Mouse (Mus musculus) MEL (cell line): ENCODE results near the gene Agbl1. TPM values are rescaled to one million over a fixed set of nuclear protein-coding genes. Genes with fewer than 3 reads are reported as not detected.

Source experiments
- DNase-seq: peaks from one replicate; pipeline ENCODE4 v3.0.0; 2011; ENCODE audit warnings: low read depth, low spot score
- H3K27ac ChIP-seq: 2 replicates; pipeline ENCODE4 v1.5.1; 2012; ENCODE audit warnings: low read depth, mild to moderate bottlenecking, control low read depth, low read length, moderate library complexity; ENCODE audit not compliant: control insufficient read depth
- H3K27me3 ChIP-seq, 2 experiments: fragments of 150-350 bp in 1 of 2; sonication (generic) in 1 of 2; 2 replicates each; pipeline ENCODE4 v1.6.1; 2012; ENCODE audit warnings: low read length in 2 of 2, mild to moderate bottlenecking in 2 of 2, improper control_type of control experiment in 1 of 2, moderate library complexity in 1 of 2; ENCODE audit not compliant: insufficient read depth in 2 of 2, control insufficient read depth in 1 of 2
- H3K36me3 ChIP-seq, 2 experiments: 2 replicates each; pipeline ENCODE4 v1.6.1; 2012 to 2014; ENCODE audit warnings: low read length in 2 of 2, improper control_type of control experiment in 1 of 2, inconsistent platforms in 1 of 2, mild to moderate bottlenecking in 1 of 2; ENCODE audit not compliant: insufficient read depth in 2 of 2, control insufficient read depth in 1 of 2
- H3K4me1 ChIP-seq, 2 experiments: fragments of 150-350 bp in 1 of 2; sonication (generic) in 1 of 2; 2 replicates each; pipeline ENCODE4 v1.6.1; 2012; ENCODE audit warnings: low read length in 2 of 2, improper control_type of control experiment in 1 of 2, mild to moderate bottlenecking in 1 of 2; ENCODE audit not compliant: insufficient read depth in 2 of 2, control insufficient read depth in 1 of 2
- H3K4me3 ChIP-seq, 2 experiments: fragments of 150-350 bp in 1 of 2; sonication (generic) in 1 of 2; 2 replicates each; pipeline ENCODE4 v1.5.1; 2012; ENCODE audit warnings: low read depth in 2 of 2, low read length in 2 of 2, mild to moderate bottlenecking in 2 of 2, moderate library complexity in 2 of 2, control low read depth in 1 of 2, improper control_type of control experiment in 1 of 2; ENCODE audit not compliant: control insufficient read depth in 1 of 2, insufficient read depth in 1 of 2
- H3K79me2 ChIP-seq: 2 replicates; pipeline ENCODE4 v1.6.1; 2012; ENCODE audit warnings: mild to moderate bottlenecking, low read length, moderate library complexity; ENCODE audit not compliant: control insufficient read depth, poor library complexity, insufficient read depth
- H3K9ac ChIP-seq: 2 replicates; pipeline ENCODE4 v1.6.1; 2012; ENCODE audit warnings: low read depth, mild to moderate bottlenecking, control low read depth, low read length, moderate library complexity; ENCODE audit not compliant: control insufficient read depth, poor library complexity, severe bottlenecking
- H3K9me3 ChIP-seq: fragments of 150-350 bp; sonication (generic); replicated peaks from 2 replicates; pipeline ENCODE4 v1.6.1; 2012; ENCODE audit warnings: mild to moderate bottlenecking, low read length, improper control_type of control experiment, moderate library complexity; ENCODE audit not compliant: insufficient read depth
- CHD1 ChIP-seq: IDR thresholded peaks from 2 replicates; pipeline ENCODE4 v1.6.1; 2012; ENCODE audit warnings: low read depth, mild to moderate bottlenecking, inconsistent platforms, low read length, improper control_type of control experiment
- CHD2 ChIP-seq: IDR thresholded peaks from 2 replicates; pipeline ENCODE4 v1.6.1; 2011; ENCODE audit warnings: low read length, improper control_type of control experiment
- CTCF ChIP-seq, 3 experiments: IDR thresholded peaks in 2 of 3; conservative IDR thresholded peaks in 1 of 3; 2 replicates each; pipeline ENCODE4 v1.5.1; 2011 to 2012; ENCODE audit warnings: low read length in 3 of 3, low read depth in 2 of 3, mild to moderate bottlenecking in 2 of 3, improper control_type of control experiment in 1 of 3, inconsistent platforms in 1 of 3, mixed read lengths in 1 of 3, moderate library complexity in 1 of 3; ENCODE audit not compliant: control insufficient read depth in 1 of 3, insufficient read depth in 1 of 3, poor library complexity in 1 of 3, severe bottlenecking in 1 of 3
- E2F4 ChIP-seq: IDR thresholded peaks from 2 replicates; pipeline ENCODE4 v1.6.1; 2011; ENCODE audit warnings: low read depth, low read length, improper control_type of control experiment, borderline replicate concordance
- ETS1 ChIP-seq: IDR thresholded peaks from 2 replicates; pipeline ENCODE4 v1.6.1; 2012; ENCODE audit warnings: low read depth, mild to moderate bottlenecking, inconsistent platforms, low read length, improper control_type of control experiment, moderate library complexity
- GABPA ChIP-seq: IDR thresholded peaks from 2 replicates; pipeline ENCODE4 v1.6.1; 2012; ENCODE audit warnings: low read depth, mild to moderate bottlenecking, inconsistent platforms, low read length, improper control_type of control experiment, moderate library complexity
- MAZ ChIP-seq: IDR thresholded peaks from 2 replicates; pipeline ENCODE4 v1.6.1; 2012; ENCODE audit warnings: low read depth, mild to moderate bottlenecking, inconsistent platforms, low read length, improper control_type of control experiment
- MXI1 ChIP-seq: IDR thresholded peaks from 2 replicates; pipeline ENCODE4 v1.6.1; 2011; ENCODE audit warnings: mild to moderate bottlenecking, low read depth, low read length, improper control_type of control experiment
- MYB ChIP-seq: IDR thresholded peaks from 2 replicates; pipeline ENCODE4 v1.6.1; 2011; ENCODE audit warnings: mild to moderate bottlenecking, low read depth, low read length, improper control_type of control experiment
- MYC ChIP-seq: IDR thresholded peaks from 2 replicates; pipeline ENCODE4 v1.6.1; 2011; ENCODE audit warnings: low read depth, mild to moderate bottlenecking, low read length, improper control_type of control experiment, moderate library complexity
- NELFE ChIP-seq: IDR thresholded peaks from 2 replicates; pipeline ENCODE4 v1.6.1; 2011; ENCODE audit warnings: low read depth, low read length, improper control_type of control experiment
- POLR2A ChIP-seq, 2 experiments: IDR thresholded peaks; 2 replicates each; pipeline ENCODE4 v1.6.1; 2011 to 2012; ENCODE audit warnings: low read length in 2 of 2, mild to moderate bottlenecking in 2 of 2, control low read depth in 1 of 2, improper control_type of control experiment in 1 of 2, low read depth in 1 of 2, moderate library complexity in 1 of 2; ENCODE audit not compliant: control insufficient read depth in 1 of 2, insufficient read depth in 1 of 2, poor library complexity in 1 of 2
- RAD21 ChIP-seq: IDR thresholded peaks from 2 replicates; pipeline ENCODE4 v1.6.1; 2011; ENCODE audit warnings: mild to moderate bottlenecking, low read depth, low read length, improper control_type of control experiment
- RCOR1 ChIP-seq: IDR thresholded peaks from 2 replicates; pipeline ENCODE4 v1.6.1; 2012; ENCODE audit warnings: low read depth, mild to moderate bottlenecking, inconsistent platforms, low read length, improper control_type of control experiment
- SMC3 ChIP-seq: IDR thresholded peaks from 2 replicates; pipeline ENCODE4 v1.6.1; 2011; ENCODE audit warnings: low read depth, low read length, improper control_type of control experiment
- TBP ChIP-seq: IDR thresholded peaks from 2 replicates; pipeline ENCODE4 v1.8.0; 2011; ENCODE audit warnings: low read depth, low read length, improper control_type of control experiment
- TCF12 ChIP-seq: IDR thresholded peaks from 2 replicates; pipeline ENCODE4 v1.6.1; 2014; ENCODE audit warnings: low read depth, mild to moderate bottlenecking, inconsistent platforms, low read length, improper control_type of control experiment, moderate library complexity
- USF1 ChIP-seq: IDR thresholded peaks from 2 replicates; pipeline ENCODE4 v1.6.1; 2014; ENCODE audit warnings: low read depth, mild to moderate bottlenecking, inconsistent platforms, low read length, improper control_type of control experiment, moderate library complexity
- ZKSCAN1 ChIP-seq: IDR thresholded peaks from 2 replicates; pipeline ENCODE4 v1.6.1; 2012; ENCODE audit warnings: low read depth, mild to moderate bottlenecking, inconsistent platforms, low read length, improper control_type of control experiment, moderate library complexity
- polyA plus RNA-seq, 2 experiments: library from polyadenylated mRNA; stranded (reverse) in 1 of 2; unstranded in 1 of 2; fragments of >175 nt in 1 of 2; fragments of >200 nt in 1 of 2; gene quantifications; 2 replicates each; pipeline versions ENCODE4 v1.2.1 to v1.2.4; 2012; ENCODE audit warnings: low replicate concordance in 2 of 2, low read depth in 1 of 2; ENCODE audit not compliant: insufficient read length in 2 of 2, insufficient read depth in 1 of 2, missing spikeins in 1 of 2
- total RNA-seq: library from RNA; depleted of rRNA; stranded (reverse); fragments of 300-350 nt; gene quantifications from 2 replicates; pipeline ENCODE4 v1.2.3, GENCODE M21; 2012

Agbl1 gene
- total and polyA plus RNA-seq, 3 experiments, result not detected

DNA sequence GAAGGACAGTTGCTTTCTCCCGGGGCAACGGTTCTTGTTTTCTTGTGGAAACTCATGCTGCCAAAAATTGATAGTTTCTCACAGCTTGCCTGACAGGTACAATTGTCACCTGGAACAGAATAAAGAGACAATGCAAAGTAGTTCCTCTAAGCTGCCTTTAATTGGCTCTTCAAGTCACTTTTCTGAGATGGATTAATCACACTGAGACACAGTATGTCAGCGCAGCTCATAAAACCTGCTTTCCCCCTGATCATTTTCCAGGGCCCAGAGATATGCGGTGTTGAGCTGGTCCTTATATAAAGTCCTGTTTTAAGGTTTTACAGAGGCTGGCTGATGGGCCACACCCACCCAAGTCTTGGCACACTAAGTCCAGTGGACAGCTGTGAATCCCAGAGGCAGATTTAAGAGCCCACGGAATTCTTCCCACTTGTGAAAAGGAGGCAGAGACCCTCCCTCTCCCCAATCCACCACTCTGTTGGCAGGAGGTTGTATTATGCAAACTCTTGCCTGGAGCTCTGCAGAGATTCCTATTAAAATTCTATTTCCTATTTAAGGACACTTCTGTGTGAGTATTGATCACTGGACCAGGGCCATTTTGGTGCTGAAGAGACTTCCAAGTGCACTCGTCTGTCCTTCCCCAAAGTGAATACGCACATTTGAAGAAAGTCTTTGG lies 9.8 kb upstream of the Agbl1 start:
- Histone ChIP-seq H3K27me3 (no peaks in the 10 kb centered on the region), H3K9ac (no peak overlapping the region), H3K36me3 (no peaks in the 10 kb centered on the region), H3K4me1 (no peaks in the 10 kb centered on the region), H3K79me2 (no peaks in the 10 kb centered on the region), H3K4me3 (no peak overlapping the region), H3K27ac (no peak overlapping the region), H3K9me3 (no peaks in the 10 kb centered on the region)
- no peak for TF ChIP-seq RCOR1
- TF ChIP-seq MAZ, result no peak
- TF ChIP-seq ZKSCAN1, result no peak
- no peak for TF ChIP-seq GABPA
- TF ChIP-seq CTCF (IDR thresholded peaks at IDR 0.05 in 2 of 3, conservative IDR thresholded peaks at IDR 0.05 in 1 of 3; ENCODE audit: control insufficient read depth in 1 of 3, insufficient read depth in 1 of 3, low read depth in 2 of 3, low read length in 3 of 3, poor library complexity in 1 of 3, severe bottlenecking in 1 of 3), result no peak
- TF ChIP-seq TCF12, result no peak
- TF ChIP-seq NELFE, result no peak
- TF ChIP-seq MYB, result no peak
- TF ChIP-seq SMC3, result no peak
- TF ChIP-seq MXI1, result no peak
- no peak for DNase-seq

DNA sequence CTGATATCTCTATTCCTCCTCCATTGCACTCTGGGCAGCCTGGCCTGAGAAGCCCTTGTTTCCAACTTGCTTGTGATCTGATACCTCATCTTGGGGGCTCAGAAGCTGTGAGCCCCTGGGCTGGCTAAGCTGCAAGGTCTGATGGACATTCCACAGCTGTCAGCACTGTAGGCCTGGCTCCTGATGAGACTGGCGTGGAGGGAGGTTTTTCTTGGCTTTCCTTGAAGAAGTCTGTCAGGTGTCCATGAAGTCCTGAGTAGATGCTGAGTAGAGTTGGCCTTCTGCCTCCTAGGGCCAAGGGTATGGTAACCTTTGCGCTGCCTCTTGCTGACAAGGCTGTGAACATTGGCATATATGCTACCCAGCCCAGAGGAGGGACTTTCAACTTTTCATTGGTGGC lies 7.0 kb upstream of the Agbl1 start:
- Histone ChIP-seq H3K27ac (no peak overlapping the region), H3K36me3 (no peaks in the 10 kb centered on the region), H3K9me3 (no peaks in the 10 kb centered on the region), H3K27me3 (no peaks in the 10 kb centered on the region), H3K4me3 (no peak overlapping the region), H3K4me1 (no peaks in the 10 kb centered on the region), H3K79me2 (no peaks in the 10 kb centered on the region), H3K9ac (no peak overlapping the region)
- TF ChIP-seq CHD2 (no peak), E2F4 (no peak)
- DNase-seq, result no peak

DNA sequence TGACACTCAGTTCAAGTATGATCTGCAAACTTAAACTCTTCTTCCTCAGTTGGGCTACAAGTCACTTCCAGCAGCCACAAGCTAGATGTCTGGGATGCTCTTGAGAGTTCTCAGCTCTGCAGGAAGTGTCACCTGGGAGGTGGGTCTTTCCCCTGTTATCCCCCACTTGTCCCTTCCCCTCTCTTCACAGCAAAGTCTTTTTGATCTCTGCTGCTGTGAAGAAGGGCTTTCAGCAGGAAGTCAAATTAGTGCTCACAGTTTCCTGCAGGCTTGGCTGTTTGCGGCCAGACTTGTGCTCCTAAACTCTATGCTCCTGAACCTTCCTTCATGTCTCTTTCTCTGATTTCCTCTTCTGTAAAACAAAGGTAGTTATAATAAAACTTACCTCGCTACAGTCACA lies 806 bp upstream of the Agbl1 start:
- Histone ChIP-seq H3K36me3 (no peaks in the 10 kb centered on the region), H3K9ac (no peak overlapping the region), H3K27ac (no peak overlapping the region), H3K4me1 (no peaks in the 10 kb centered on the region), H3K9me3 (no peaks in the 10 kb centered on the region), H3K4me3 (no peak overlapping the region), H3K27me3 (no peaks in the 10 kb centered on the region), H3K79me2 (no peaks in the 10 kb centered on the region)
- TF ChIP-seq CHD1 (no peak), CTCF (IDR thresholded peaks at IDR 0.05 in 2 of 3, conservative IDR thresholded peaks at IDR 0.05 in 1 of 3; ENCODE audit: control insufficient read depth in 1 of 3, insufficient read depth in 1 of 3, low read depth in 2 of 3, low read length in 3 of 3, poor library complexity in 1 of 3, severe bottlenecking in 1 of 3) (no peak), MYB (no peak), MYC (no peak), USF1 (no peak), ETS1 (no peak), POLR2A (IDR thresholded peaks at IDR 0.05; ENCODE audit: control insufficient read depth in 1 of 2, insufficient read depth in 1 of 2, low read depth in 1 of 2, low read length in 2 of 2, poor library complexity in 1 of 2) (no peak), TBP (no peak), RAD21 (no peak)
- no peak for DNase-seq
